Mouse (Mus musculus): Measurements from ENCODE around the gene Cfap157. TPM values are rescaled to one million over a fixed set of nuclear protein-coding genes. Genes with fewer than 3 reads are reported as not detected.

Cfap157 gene
- total and polyA plus RNA-seq, 3 experiments = 0.12 TPM; not detected in 2

DNA sequence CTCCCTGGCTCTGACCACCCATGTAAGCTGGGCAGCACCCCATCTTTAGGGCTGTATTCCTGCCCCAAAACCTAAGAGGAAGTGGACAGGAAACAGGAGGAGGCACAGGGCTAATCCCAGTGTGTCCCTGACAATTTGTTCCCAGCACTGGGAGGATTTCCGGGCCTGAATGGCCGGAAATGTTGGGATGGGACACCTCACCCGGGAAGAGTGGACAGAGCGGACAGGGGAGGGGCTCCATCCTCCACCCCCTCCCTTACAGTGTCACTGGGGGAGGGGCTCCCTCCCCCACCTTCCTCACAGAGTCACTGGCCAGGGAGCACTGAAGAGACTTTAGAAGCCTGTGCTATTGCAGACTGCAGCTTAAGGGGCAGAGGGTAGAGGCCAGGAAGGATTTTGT is 49.3 kb downstream of the Cfap157 start:
- peak; percentile 83 to 87 for DNase-seq
- peak overlapping the region; percentile 30; the same call in 1 of the 2 replicates for H3K9ac ChIP-seq (ENCODE audit: low read depth, low read length)
- intact Hi-C loops (cut with DNase I) = loop anchor here (5.0 kb wide), 1 partner anchor 83 kb away; no protein-coding TSS in a partner anchor

DNA sequence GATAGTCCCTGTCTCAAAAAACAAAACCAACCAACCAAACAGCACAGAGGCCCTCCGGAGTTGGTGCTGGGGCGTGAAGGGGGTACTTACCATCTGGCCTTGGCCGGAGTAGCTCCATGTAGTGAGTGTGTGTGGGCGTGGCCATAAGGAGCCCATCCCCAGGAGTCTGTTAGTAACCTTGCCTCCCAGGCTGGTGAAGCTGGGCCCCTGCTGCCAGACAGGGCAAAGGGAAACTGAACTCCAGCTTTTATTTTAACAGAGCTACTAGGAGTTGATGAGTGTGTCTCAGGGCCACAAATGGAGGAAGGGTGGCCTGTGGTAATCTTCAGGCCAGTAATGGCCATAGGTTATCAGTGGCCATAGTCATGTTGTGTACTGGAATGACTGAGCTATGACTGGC is 49.7 kb downstream of the Cfap157 start:
- no peaks in the 10 kb centered on the region for H3K79me2 ChIP-seq (replicated peaks; ENCODE audit: control insufficient read depth, insufficient read depth, low read length)
- H3K4me3 ChIP-seq = peak overlapping the region; percentile 7
- H3K4me1 ChIP-seq (ENCODE audit: control insufficient read depth, insufficient read depth, low read length) = peaks cover 22% of the 10 kb centered on the region
- no peak for DNase-seq
- WGBS = 39% methylated on average over 4 of the region's 4 CpGs
- TF ChIP-seq POLR2A (IDR thresholded peaks at IDR 0.05; ENCODE audit: insufficient read depth, low read depth, low read length) = 0 out of 2 replicates have a peak, but pooled peaks have one; percentile 29
- TF ChIP-seq EP300 (IDR thresholded peaks at IDR 0.05; ENCODE audit: insufficient read depth, low read depth, low read length) = no peak
- H3K27me3 ChIP-seq (ENCODE audit: control insufficient read depth, insufficient read depth, low read length) = no peaks in the 10 kb centered on the region
- H3K27ac ChIP-seq = peak overlapping the region; percentile 79
- intact Hi-C loops (cut with DNase I) = loop anchor here (5.0 kb wide), 1 partner anchor 82 kb away; no protein-coding TSS in a partner anchor
- H3K9ac ChIP-seq (ENCODE audit: low read depth, low read length) = peak overlapping the region; percentile 30; the same call in 1 of the 2 replicates
- H3K36me3 ChIP-seq (ENCODE audit: control insufficient read depth, insufficient read depth, low read length) = peaks cover 6% of the 10 kb centered on the region

More for the DNA sequence above, 49.3 kb downstream of the Cfap157 start:
- H3K4me3 ChIP-seq = peak overlapping the region; percentile 35
- 47% methylated on average over 4 of the region's 4 CpGs for WGBS
- H3K4me1 ChIP-seq (ENCODE audit: control insufficient read depth, insufficient read depth, low read length) = peaks cover 24% of the 10 kb centered on the region
- H3K36me3 ChIP-seq (ENCODE audit: control insufficient read depth, insufficient read depth, low read length) = peaks cover 6% of the 10 kb centered on the region
- no peaks in the 10 kb centered on the region for H3K27me3 ChIP-seq (ENCODE audit: control insufficient read depth, insufficient read depth, low read length)
- no peaks in the 10 kb centered on the region for H3K79me2 ChIP-seq (replicated peaks; ENCODE audit: control insufficient read depth, insufficient read depth, low read length)
- TF ChIP-seq EP300 (IDR thresholded peaks at IDR 0.05; ENCODE audit: insufficient read depth, low read depth, low read length) (peak; percentile 100), CTCF (IDR thresholded peaks at IDR 0.05) (no peak), POLR2A (IDR thresholded peaks at IDR 0.05; ENCODE audit: insufficient read depth, low read depth, low read length) (peak; percentile 54; the same call in 1 of the 2 replicates)
- peak overlapping the region; percentile 79 for H3K27ac ChIP-seq

DNA sequence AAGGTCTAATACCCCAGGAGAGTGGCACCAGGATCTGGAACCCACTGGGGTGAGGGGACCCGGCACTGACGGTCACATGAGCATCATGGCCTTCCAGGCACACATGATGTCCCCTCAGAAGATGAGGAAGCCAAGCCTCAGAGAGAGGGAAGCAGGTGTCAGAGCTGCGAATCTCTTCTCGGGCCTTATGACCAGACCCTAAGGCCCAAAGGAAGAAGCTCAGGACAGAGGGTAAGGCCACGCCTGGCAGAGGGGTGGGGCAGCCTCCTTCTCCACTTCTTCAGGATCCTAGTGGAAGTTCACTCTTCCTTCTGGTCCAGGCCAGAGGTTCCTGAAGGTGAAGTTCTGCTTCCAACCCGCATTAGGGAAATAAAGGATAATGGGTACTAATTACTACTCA is 51.5 kb downstream of the Cfap157 start:
- peaks cover 2% of the 10 kb centered on the region for H3K36me3 ChIP-seq (ENCODE audit: control insufficient read depth, insufficient read depth, low read length)
- no peak overlapping the region; the same call in 1 of the 2 replicates for H3K4me3 ChIP-seq
- intact Hi-C loops (cut with DNase I) = loop anchor here (5.0 kb wide), 1 partner anchor 80 kb away; no protein-coding TSS in a partner anchor
- WGBS = 41% methylated on average over 6 of the region's 6 CpGs
- H3K4me1 ChIP-seq (ENCODE audit: control insufficient read depth, insufficient read depth, low read length) = peaks cover 22% of the 10 kb centered on the region
- peak; percentile 51; the same call in 1 of the 2 replicates for TF ChIP-seq EP300 (IDR thresholded peaks at IDR 0.05; ENCODE audit: insufficient read depth, low read depth, low read length)
- peak; percentile 52 for TF ChIP-seq POLR2A (IDR thresholded peaks at IDR 0.05; ENCODE audit: insufficient read depth, low read depth, low read length)
- no peak for TF ChIP-seq CTCF (IDR thresholded peaks at IDR 0.05)
- no peaks in the 10 kb centered on the region for H3K27me3 ChIP-seq (ENCODE audit: control insufficient read depth, insufficient read depth, low read length)
- DNase-seq = no peak
- peak overlapping the region; percentile 87 for H3K27ac ChIP-seq
- no peak overlapping the region for H3K9ac ChIP-seq (ENCODE audit: low read depth, low read length)
- no peaks in the 10 kb centered on the region for H3K79me2 ChIP-seq (replicated peaks; ENCODE audit: control insufficient read depth, insufficient read depth, low read length)

DNA sequence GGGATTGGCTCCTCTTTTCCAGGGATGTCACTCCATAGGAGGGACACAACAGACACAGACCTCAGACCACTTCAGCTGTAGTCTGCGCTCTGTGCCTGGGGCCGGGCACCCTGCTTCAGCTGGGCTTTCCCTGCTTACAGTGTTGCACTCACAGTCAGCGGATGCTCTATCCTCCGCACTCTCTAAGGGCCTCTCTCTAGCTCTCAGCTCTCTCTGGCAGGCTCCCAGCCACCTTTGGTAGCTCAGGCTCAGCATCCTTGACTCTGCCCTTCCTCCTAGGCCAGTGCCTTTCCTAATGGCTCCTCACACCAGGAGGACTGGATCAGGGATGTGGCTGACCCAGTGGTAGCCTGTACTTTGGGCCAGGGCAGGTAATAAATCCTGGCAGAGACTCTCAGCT is 52.3 kb downstream of the Cfap157 start:
- Histone ChIP-seq H3K4me3 (no peak overlapping the region; the same call in 1 of the 2 replicates), H3K36me3 (ENCODE audit: control insufficient read depth, insufficient read depth, low read length) (peaks cover 2% of the 10 kb centered on the region), H3K27ac (peak overlapping the region; percentile 87), H3K79me2 (replicated peaks; ENCODE audit: control insufficient read depth, insufficient read depth, low read length) (no peaks in the 10 kb centered on the region), H3K9ac (ENCODE audit: low read depth, low read length) (peak overlapping the region; percentile 13), H3K27me3 (ENCODE audit: control insufficient read depth, insufficient read depth, low read length) (no peaks in the 10 kb centered on the region), H3K4me1 (ENCODE audit: control insufficient read depth, insufficient read depth, low read length) (peaks cover 23% of the 10 kb centered on the region)
- TF ChIP-seq EP300 (IDR thresholded peaks at IDR 0.05; ENCODE audit: insufficient read depth, low read depth, low read length) = no peak
- no peak for TF ChIP-seq CTCF (IDR thresholded peaks at IDR 0.05)
- TF ChIP-seq POLR2A (IDR thresholded peaks at IDR 0.05; ENCODE audit: insufficient read depth, low read depth, low read length) = no peak
- 34% methylated on average over 4 of the region's 4 CpGs for WGBS
- DNase-seq = no peak
- intact Hi-C loops (cut with DNase I) = loop anchor here (5.0 kb wide), 1 partner anchor 80 kb away; no protein-coding TSS in a partner anchor

DNA sequence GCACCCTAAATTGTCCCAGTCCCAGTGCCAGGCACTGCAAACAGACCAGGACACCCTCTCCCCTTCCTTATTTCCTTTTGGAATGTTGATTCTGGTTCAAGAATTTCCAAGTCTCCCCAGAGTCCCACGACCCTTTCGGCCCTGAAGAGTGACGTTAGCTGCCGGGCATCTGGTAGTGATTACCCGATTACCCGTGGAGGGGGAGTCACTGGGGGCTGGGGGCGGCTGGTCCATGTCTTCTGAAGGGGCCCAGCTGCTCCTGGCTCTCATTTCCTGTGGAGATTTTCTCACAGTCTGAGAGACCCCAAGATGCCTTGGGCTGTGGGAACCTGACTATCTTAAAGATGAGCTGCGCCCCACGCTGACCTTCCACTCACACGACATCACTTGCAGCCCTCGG is 53.4 kb downstream of the Cfap157 start:
- H3K79me2 ChIP-seq (replicated peaks; ENCODE audit: control insufficient read depth, insufficient read depth, low read length) = no peaks in the 10 kb centered on the region
- intact Hi-C loops (cut with DNase I) = loop anchor here (5.0 kb wide), 1 partner anchor 79 kb away; no protein-coding TSS in a partner anchor
- H3K27me3 ChIP-seq (ENCODE audit: control insufficient read depth, insufficient read depth, low read length) = no peaks in the 10 kb centered on the region
- TF ChIP-seq POLR2A (IDR thresholded peaks at IDR 0.05; ENCODE audit: insufficient read depth, low read depth, low read length) (no peak), EP300 (IDR thresholded peaks at IDR 0.05; ENCODE audit: insufficient read depth, low read depth, low read length) (no peak), CTCF (IDR thresholded peaks at IDR 0.05) (no peak)
- H3K4me1 ChIP-seq (ENCODE audit: control insufficient read depth, insufficient read depth, low read length) = peaks cover 19% of the 10 kb centered on the region
- H3K36me3 ChIP-seq (ENCODE audit: control insufficient read depth, insufficient read depth, low read length) = peaks cover 2% of the 10 kb centered on the region
- no peak for DNase-seq
- H3K27ac ChIP-seq = peak overlapping the region; percentile 87
- peak overlapping the region; percentile 69 for H3K4me3 ChIP-seq
- WGBS = 17% methylated on average over 11 of the region's 11 CpGs
- H3K9ac ChIP-seq (ENCODE audit: low read depth, low read length) = peak overlapping the region; percentile 15

DNA sequence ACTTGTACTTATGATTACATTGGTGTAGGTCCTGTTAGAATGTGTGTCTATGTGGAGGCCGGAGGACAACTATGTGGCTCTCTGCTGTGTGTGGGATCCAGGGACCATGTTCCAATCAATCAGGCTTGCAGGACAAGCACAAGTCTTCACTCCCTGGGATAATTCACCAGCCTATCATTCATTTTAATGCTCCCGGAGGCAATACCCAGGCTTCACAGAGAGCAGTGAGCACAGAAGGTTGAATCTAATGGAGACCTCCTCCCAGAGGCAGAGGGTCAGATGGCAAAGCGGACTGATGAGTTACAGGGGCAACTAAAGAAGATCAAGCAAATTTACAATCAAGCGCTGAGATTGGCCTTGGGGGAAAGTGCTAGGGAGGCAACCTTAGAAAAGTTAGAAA is 54.7 kb downstream of the Cfap157 start:
- intact Hi-C loops (cut with DNase I) = no loop called here
- 55% methylated on average over 4 of the region's 4 CpGs for WGBS
- peak overlapping the region; percentile 87 for H3K27ac ChIP-seq
- H3K27me3 ChIP-seq (ENCODE audit: control insufficient read depth, insufficient read depth, low read length) = no peaks in the 10 kb centered on the region
- DNase-seq = no peak
- TF ChIP-seq CTCF (IDR thresholded peaks at IDR 0.05) = no peak
- TF ChIP-seq EP300 (IDR thresholded peaks at IDR 0.05; ENCODE audit: insufficient read depth, low read depth, low read length) = no peak
- H3K79me2 ChIP-seq (replicated peaks; ENCODE audit: control insufficient read depth, insufficient read depth, low read length) = no peaks in the 10 kb centered on the region
- peak overlapping the region; percentile 19 for H3K9ac ChIP-seq (ENCODE audit: low read depth, low read length)
- no peaks in the 10 kb centered on the region for H3K36me3 ChIP-seq (ENCODE audit: control insufficient read depth, insufficient read depth, low read length)
- H3K4me1 ChIP-seq (ENCODE audit: control insufficient read depth, insufficient read depth, low read length) = peaks cover 14% of the 10 kb centered on the region
- H3K4me3 ChIP-seq = peak overlapping the region; percentile 69

Data from heart, adult 2 months (tissue).